Mouse (Mus musculus) macrophage (primary cell): ENCODE data around the gene Chrne. TPM values are rescaled to one million over a fixed set of nuclear protein-coding genes. Genes with fewer than 3 reads are reported as not detected.
"Not testable (repeated sequence)": the region's sequence is repeated elsewhere in the genome, so short reads cannot be mapped to it uniquely, and the experiment has no call there.

ENCODE experiments used
- H3K27ac ChIP-seq: fragments of 350-480 bp; formaldehyde crosslinking; 2 replicates; pipeline ENCODE4 v1.9.0; 2021
- H3K36me3 ChIP-seq: fragments of 350-480 bp; formaldehyde crosslinking; 2 replicates; pipeline ENCODE4 v1.9.0; 2021; ENCODE audit errors: inconsistent target
- H3K4me3 ChIP-seq: fragments of 350-480 bp; formaldehyde crosslinking; 2 replicates; pipeline ENCODE4 v1.9.0; 2021; ENCODE audit errors: inconsistent target
- H3K79me2 ChIP-seq: fragments of 350-480 bp; formaldehyde crosslinking; 2 replicates; pipeline ENCODE4 v1.9.0; 2021; ENCODE audit errors: inconsistent target
- WGBS: methylation state at CpG from one replicate; pipeline ENCODE4 v1.1.7; 2026; ENCODE audit warnings: inconsistent platforms; ENCODE audit not compliant: missing documents; 5-methylcytosine and 5-hydroxymethylcytosine counted together
- polyA plus RNA-seq: library from polyadenylated mRNA; stranded (reverse); fragments of 250-400 nt; gene quantifications from 3 replicates; pipeline ENCODE4 v1.2.4, GENCODE M21; 2018; ENCODE audit warnings: inconsistent platforms

Gene Chrne
- polyA plus RNA-seq, 1 experiment from 2014 or later: not detected

DNA sequence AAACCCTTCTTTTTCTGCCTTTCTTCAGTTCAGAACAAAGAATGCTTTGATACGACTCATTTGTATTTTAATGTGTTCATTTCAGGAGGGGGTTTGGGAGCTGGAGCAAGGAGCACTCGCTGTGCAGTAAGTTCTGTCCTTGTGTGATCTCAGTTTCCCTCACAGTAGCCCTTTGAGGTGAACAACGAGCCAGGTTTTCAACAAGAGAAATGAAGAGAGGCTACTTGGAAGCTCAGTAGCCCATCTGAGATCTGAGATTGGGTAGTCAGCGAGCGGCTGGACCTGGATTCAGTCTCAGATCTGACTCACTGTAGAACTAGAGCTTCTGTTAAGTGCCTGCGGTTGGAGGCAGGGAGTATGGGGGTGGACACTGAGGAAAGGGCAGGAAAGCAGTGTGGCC lies 45.1 kb downstream of the Chrne start:
- 91% methylated on average over 6 of the region's 6 CpGs for whole genome bisulfite sequencing
- no peaks in the 10 kb centered on the region for H3K36me3 ChIP-seq
- peaks cover 100% of the 10 kb centered on the region for H3K79me2 ChIP-seq
- no peak overlapping the region for H3K27ac ChIP-seq
- no peak overlapping the region for H3K4me3 ChIP-seq

DNA sequence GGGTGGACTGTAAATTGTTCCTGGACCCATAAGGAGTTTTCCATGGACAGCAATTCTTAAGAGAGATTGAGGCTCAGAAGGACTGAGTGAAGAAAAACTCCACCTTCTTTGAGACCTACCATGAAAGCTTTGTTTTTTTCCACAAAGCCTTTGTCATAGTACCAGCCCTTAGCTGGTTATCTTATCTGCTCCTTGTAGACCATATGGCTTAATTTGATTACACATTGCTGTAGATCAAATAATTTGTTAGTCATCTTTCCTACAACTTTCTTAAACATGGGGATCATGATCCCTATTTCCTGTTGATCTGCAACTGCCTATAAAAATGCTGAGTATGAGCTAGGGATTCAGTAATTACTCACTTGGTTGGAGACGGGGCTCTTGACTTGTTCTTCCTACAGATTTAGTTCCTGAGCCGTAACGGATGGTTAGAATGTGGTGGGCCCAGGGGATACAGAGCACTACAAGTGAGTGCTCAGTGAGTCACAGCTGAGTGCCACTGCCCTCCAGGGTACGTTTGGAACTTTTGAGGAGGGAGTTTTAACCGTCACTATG lies 46.6 kb downstream of the Chrne start:
- no peak overlapping the region for H3K27ac ChIP-seq
- no peak overlapping the region for H3K4me3 ChIP-seq
- 91% methylated on average over 5 of the region's 5 CpGs for WGBS
- peaks cover 100% of the 10 kb centered on the region for H3K79me2 ChIP-seq
- no peaks in the 10 kb centered on the region for H3K36me3 ChIP-seq

DNA sequence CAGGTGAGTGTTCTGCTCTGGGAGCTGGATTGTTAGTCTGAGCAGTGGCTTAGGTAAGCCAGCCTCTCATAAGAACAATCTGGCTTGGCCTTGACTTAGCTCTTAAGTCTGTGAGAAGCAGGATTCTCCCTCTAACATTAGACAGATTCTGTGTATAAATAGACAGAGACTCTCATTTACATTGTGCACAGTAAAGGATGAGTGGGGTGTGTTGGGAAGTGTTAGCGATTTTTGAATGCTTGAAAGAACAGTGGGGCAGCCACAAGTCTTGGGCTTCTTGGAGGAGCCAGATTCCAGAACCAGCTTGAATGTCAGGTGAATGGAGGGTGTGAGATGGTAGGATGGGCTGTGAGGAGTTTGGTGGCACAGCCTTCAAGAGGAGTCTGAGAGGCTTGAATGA lies 47.4 kb downstream of the Chrne start:
- Histone ChIP-seq H3K79me2 (peaks cover 100% of the 10 kb centered on the region), H3K27ac (no peak overlapping the region), H3K36me3 (peaks cover 7% of the 10 kb centered on the region), H3K4me3 (no peak overlapping the region)
- WGBS: 100% methylated on average over 1 of the region's 1 CpGs

DNA sequence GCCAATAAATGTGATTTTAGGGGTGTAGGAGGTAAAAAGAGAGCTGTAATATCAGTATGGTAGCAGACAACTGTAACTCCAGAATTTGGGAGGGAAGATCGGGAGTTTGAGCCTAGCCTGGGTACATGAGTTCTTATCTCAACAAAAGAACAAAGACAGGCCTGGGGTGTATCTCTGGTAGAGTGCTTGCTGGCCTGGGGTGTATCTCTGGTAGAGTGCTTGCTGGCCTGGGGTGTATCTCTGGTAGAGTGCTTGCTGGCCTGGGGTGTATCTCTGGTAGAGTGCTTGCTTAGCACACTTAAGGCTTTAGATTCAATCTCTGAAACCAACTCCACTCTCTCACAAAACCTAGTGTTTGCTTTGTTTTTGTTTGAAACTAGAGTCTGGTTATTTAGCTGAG lies 48.4 kb downstream of the Chrne start:
- not testable (repeated sequence) for H3K36me3 ChIP-seq, H3K27ac ChIP-seq, H3K4me3 ChIP-seq
- 100% methylated on average over 1 of the region's 1 CpGs for WGBS
- H3K79me2 ChIP-seq: peaks cover 100% of the 10 kb centered on the region

DNA sequence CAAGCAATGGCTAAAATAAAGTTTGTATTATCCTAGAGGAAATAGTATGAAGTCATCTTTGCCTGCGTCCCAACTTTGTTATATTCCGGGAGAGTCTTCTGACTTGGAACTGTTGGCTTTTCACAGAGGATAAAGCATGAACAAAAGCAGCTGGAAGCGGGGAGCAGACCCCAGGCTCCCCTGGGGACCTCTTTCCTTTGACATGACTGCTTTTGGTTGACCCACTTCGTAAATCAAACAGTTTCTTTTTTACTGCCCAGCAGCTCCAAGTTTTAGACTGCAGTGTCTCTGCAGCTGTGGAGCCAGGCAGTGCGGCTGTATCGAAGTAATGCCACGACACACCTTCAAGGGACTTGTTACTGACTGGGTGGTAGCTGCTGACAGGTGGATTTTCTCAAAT lies 52.4 kb downstream of the Chrne start:
- Histone ChIP-seq H3K36me3 (peaks cover 10% of the 10 kb centered on the region), H3K79me2 (peaks cover 86% of the 10 kb centered on the region), H3K4me3 (no peak overlapping the region), H3K27ac (no peak overlapping the region)
- 99% methylated on average over 7 of the region's 7 CpGs for WGBS

Other genes with a start within 250 kb of the Chrne start
- gene Pelp1, start 209.2 kb downstream of the Chrne start, polyA plus RNA-seq: 16.8 to 21.8 TPM (median 20.3 TPM) in 3 replicates
- 230 to 319 TPM (median 312 TPM) in 3 replicates for gene Arrb2, start 186.6 kb downstream of the Chrne start, polyA plus RNA-seq
- 29.8 to 44.9 TPM (median 39.4 TPM) in 3 replicates for gene Med11, start 167.3 kb downstream of the Chrne start, polyA plus RNA-seq
- gene Zmynd15, start 159.8 kb downstream of the Chrne start, polyA plus RNA-seq: 2.4 to 5.2 TPM (median 4.4 TPM) in 3 replicates
- 84.4 to 133 TPM (median 111 TPM) in 3 replicates for gene Cxcl16, start 159.2 kb downstream of the Chrne start, polyA plus RNA-seq
- 2.7 to 4.1 TPM in 2 of 3 replicates, not detected in the other for gene Tm4sf5, start 114.0 kb downstream of the Chrne start, polyA plus RNA-seq
- not detected in 3 replicates for gene Vmo1, start 104.6 kb downstream of the Chrne start, polyA plus RNA-seq
- gene Gltpd2, start 100.0 kb downstream of the Chrne start, polyA plus RNA-seq: not detected in 3 replicates
- 305 to 399 TPM (median 395 TPM) in 3 replicates for gene Psmb6, start 93.8 kb downstream of the Chrne start, polyA plus RNA-seq
- not detected in 3 replicates for gene Gm40193, start 86.3 kb downstream of the Chrne start, polyA plus RNA-seq
- gene Pld2, start 79.2 kb downstream of the Chrne start, polyA plus RNA-seq: 19.1 to 36.3 TPM (median 25.0 TPM) in 3 replicates
- gene Mink1, start 56.3 kb downstream of the Chrne start, polyA plus RNA-seq: 23.4 to 63.5 TPM (median 51.1 TPM) in 3 replicates
- not detected in 3 replicates for gene 4930544D05Rik, start 3.4 kb downstream of the Chrne start, polyA plus RNA-seq
- gene Gp1ba, start 19.9 kb upstream of the Chrne start, polyA plus RNA-seq: 0.09 to 2.0 TPM (median 0.28 TPM) in 3 replicates
- gene Rnf167, start 28.0 kb upstream of the Chrne start, polyA plus RNA-seq: 11.6 to 41.2 TPM (median 23.9 TPM) in 3 replicates
- 53.0 to 112 TPM (median 103 TPM) in 3 replicates for gene Slc25a11, start 28.3 kb upstream of the Chrne start, polyA plus RNA-seq
- 1,563 to 2,873 TPM (median 2,872 TPM) in 3 replicates for gene Pfn1, start 35.4 kb upstream of the Chrne start, polyA plus RNA-seq
- gene Eno3, start 38.0 kb upstream of the Chrne start, polyA plus RNA-seq: 3.0 to 5.4 TPM (median 4.8 TPM) in 3 replicates
- gene Spag7, start 50.2 kb upstream of the Chrne start, polyA plus RNA-seq: 72.0 to 176 TPM (median 83.0 TPM) in 3 replicates
- gene Camta2, start 68.9 kb upstream of the Chrne start, polyA plus RNA-seq: 35.3 to 53.1 TPM (median 41.4 TPM) in 3 replicates
- gene Inca1, start 80.9 kb upstream of the Chrne start, polyA plus RNA-seq: 0.32 to 0.85 TPM (median 0.36 TPM) in 3 replicates
- 60.6 to 75.9 TPM (median 62.3 TPM) in 3 replicates for gene Kif1c, start 81.3 kb upstream of the Chrne start, polyA plus RNA-seq
- gene Zfp3, start 145.0 kb upstream of the Chrne start, polyA plus RNA-seq: 3.6 to 4.3 TPM (median 3.6 TPM) in 3 replicates
- 1.2 to 5.3 TPM (median 2.4 TPM) in 3 replicates for gene Scimp, start 193.4 kb upstream of the Chrne start, polyA plus RNA-seq
- 27.9 to 38.0 TPM (median 32.0 TPM) in 3 replicates for gene Rabep1, start 225.6 kb upstream of the Chrne start, polyA plus RNA-seq